Mouse (Mus musculus): ENCODE measurements around the gene Pm20d2. TPM values are rescaled to one million over a fixed set of nuclear protein-coding genes. Genes with fewer than 3 reads are reported as not detected.

Pm20d2 gene
- polyA plus RNA-seq, 1 experiment from 2014 or later: 1.1 TPM

- no peak overlapping the region for H3K9ac ChIP-seq (ENCODE audit: low read length)
- no peak overlapping the region for H3K4me3 ChIP-seq (ENCODE audit: low read depth, low read length)
- WGBS: 3% methylated on average over 4 of the region's 4 CpGs
- H3K27ac ChIP-seq (ENCODE audit: low read depth, low read length): no peak overlapping the region
- 0 out of 2 replicates have a peak, but pooled peaks cover 3% of the 10 kb centered on the region for H3K4me1 ChIP-seq (replicated peaks; ENCODE audit: control insufficient read depth, insufficient read depth, low read length)
- DNase-seq (ENCODE audit: low spot score) (peak; percentile 82), ATAC-seq (replicated peaks; ENCODE audit: low FRiP score) (peak; percentile 65; the same call in 1 of the 2 replicates)
- no peaks in the 10 kb centered on the region for H3K9me3 ChIP-seq (ENCODE audit: control insufficient read depth, low read length)
- no peak overlapping the region for H3K4me2 ChIP-seq (ENCODE audit: low read depth, low read length, severe bottlenecking)
- H3K36me3 ChIP-seq (ENCODE audit: control insufficient read depth, insufficient read depth, low read length): no peaks in the 10 kb centered on the region
- H3K27me3 ChIP-seq (ENCODE audit: control insufficient read depth, insufficient read depth, low read length): no peaks in the 10 kb centered on the region
These were observed 15.1 kb upstream of the Pm20d2 start for GRCm38 (mm10) chr4:33204682-33205081.

- ATAC-seq (replicated peaks; ENCODE audit: low FRiP score) (peak; percentile 53; the same call in 1 of the 2 replicates), DNase-seq (ENCODE audit: low spot score) (no peak)
- no peaks in the 10 kb centered on the region for H3K36me3 ChIP-seq (ENCODE audit: control insufficient read depth, insufficient read depth, low read length)
- no peaks in the 10 kb centered on the region for H3K4me1 ChIP-seq (replicated peaks; ENCODE audit: control insufficient read depth, insufficient read depth, low read length)
- no peaks in the 10 kb centered on the region for H3K9me3 ChIP-seq (ENCODE audit: control insufficient read depth, low read length)
- H3K4me2 ChIP-seq (ENCODE audit: low read depth, low read length, severe bottlenecking): no peak overlapping the region
- no peak overlapping the region; the same call in 1 of the 2 replicates for H3K27ac ChIP-seq (ENCODE audit: low read depth, low read length)
- no peak overlapping the region for H3K4me3 ChIP-seq (ENCODE audit: low read depth, low read length)
- no peaks in the 10 kb centered on the region for H3K27me3 ChIP-seq (ENCODE audit: control insufficient read depth, insufficient read depth, low read length)
- 3% methylated on average over 2 of the region's 2 CpGs for whole genome bisulfite sequencing
- no peak overlapping the region for H3K9ac ChIP-seq (ENCODE audit: low read length)
These were observed 8.6 kb upstream of the Pm20d2 start for GRCm38 (mm10) chr4:33198117-33198516.

- peak overlapping the region; percentile 96 for H3K4me2 ChIP-seq (ENCODE audit: low read depth, low read length, severe bottlenecking)
- peak overlapping the region; percentile 75 for H3K9ac ChIP-seq (ENCODE audit: low read length)
- peak overlapping the region; percentile 62 for H3K4me3 ChIP-seq (ENCODE audit: low read depth, low read length)
- under 1% methylated on average over 112 of the region's 123 CpGs for WGBS
- no peaks in the 10 kb centered on the region for H3K36me3 ChIP-seq (ENCODE audit: control insufficient read depth, insufficient read depth, low read length)
- H3K27ac ChIP-seq (ENCODE audit: low read depth, low read length): peak overlapping the region; percentile 41; the same call in 1 of the 2 replicates
- H3K4me1 ChIP-seq (replicated peaks; ENCODE audit: control insufficient read depth, insufficient read depth, low read length): no peaks in the 10 kb centered on the region; the same call in 1 of the 2 replicates
- DNase-seq (ENCODE audit: low spot score): peak; percentile 88
- no peaks in the 10 kb centered on the region for H3K9me3 ChIP-seq (ENCODE audit: control insufficient read depth, low read length)
- ATAC-seq (replicated peaks; ENCODE audit: low FRiP score): peak; percentile 89
- H3K27me3 ChIP-seq (ENCODE audit: control insufficient read depth, insufficient read depth, low read length): no peaks in the 10 kb centered on the region
These were observed 479 bp downstream of the Pm20d2 start for GRCm38 (mm10) chr4:33188781-33189734.

GRCm38 (mm10) chr4:33188164-33188563 lies 1.4 kb downstream of the Pm20d2 start:
- Histone ChIP-seq H3K4me1 (replicated peaks; ENCODE audit: control insufficient read depth, insufficient read depth, low read length) (no peaks in the 10 kb centered on the region; the same call in 1 of the 2 replicates), H3K4me3 (ENCODE audit: low read depth, low read length) (peak overlapping the region; percentile 62; the same call in 1 of the 2 replicates), H3K36me3 (ENCODE audit: control insufficient read depth, insufficient read depth, low read length) (no peaks in the 10 kb centered on the region), H3K9me3 (ENCODE audit: control insufficient read depth, low read length) (no peaks in the 10 kb centered on the region), H3K9ac (ENCODE audit: low read length) (no peak overlapping the region), H3K4me2 (ENCODE audit: low read depth, low read length, severe bottlenecking) (peak overlapping the region; percentile 96; the same call in 1 of the 2 replicates), H3K27ac (ENCODE audit: low read depth, low read length) (no peak overlapping the region), H3K27me3 (ENCODE audit: control insufficient read depth, insufficient read depth, low read length) (no peaks in the 10 kb centered on the region)
- WGBS: 16% methylated on average over 9 of the region's 9 CpGs
- DNase-seq (ENCODE audit: low spot score) (peak; percentile 71), ATAC-seq (replicated peaks; ENCODE audit: low FRiP score) (no peak)

- Histone ChIP-seq H3K27ac (ENCODE audit: low read depth, low read length) (no peak overlapping the region), H3K9me3 (ENCODE audit: control insufficient read depth, low read length) (no peaks in the 10 kb centered on the region), H3K9ac (ENCODE audit: low read length) (no peak overlapping the region), H3K4me3 (ENCODE audit: low read depth, low read length) (no peak overlapping the region), H3K27me3 (ENCODE audit: control insufficient read depth, insufficient read depth, low read length) (no peaks in the 10 kb centered on the region), H3K36me3 (ENCODE audit: control insufficient read depth, insufficient read depth, low read length) (no peaks in the 10 kb centered on the region), H3K4me1 (replicated peaks; ENCODE audit: control insufficient read depth, insufficient read depth, low read length) (no peaks in the 10 kb centered on the region; the same call in 1 of the 2 replicates), H3K4me2 (ENCODE audit: low read depth, low read length, severe bottlenecking) (no peak overlapping the region)
- WGBS: 82% methylated on average over 5 of the region's 5 CpGs
- ATAC-seq (replicated peaks; ENCODE audit: low FRiP score) (no peak), DNase-seq (ENCODE audit: low spot score) (no peak)
These were observed 6.1 kb downstream of the Pm20d2 start for GRCm38 (mm10) chr4:33183477-33183876.

- 87% methylated on average over 26 of the region's 26 CpGs for WGBS
- no peak overlapping the region for H3K4me3 ChIP-seq (ENCODE audit: low read depth, low read length)
These were observed 37.2 kb downstream of the Pm20d2 start for GRCm38 (mm10) chr4:33152087-33153038.

GRCm38 (mm10) chr4:33149150-33149549 lies 40.4 kb downstream of the Pm20d2 start:
- no peak overlapping the region for H3K4me3 ChIP-seq (ENCODE audit: low read depth, low read length)
- H3K27me3 ChIP-seq (ENCODE audit: control insufficient read depth, insufficient read depth, low read length): no peaks in the 10 kb centered on the region
- no peak overlapping the region for H3K9ac ChIP-seq (ENCODE audit: low read length)
- no peak for ATAC-seq (replicated peaks; ENCODE audit: low FRiP score)
- no peaks in the 10 kb centered on the region for H3K9me3 ChIP-seq (ENCODE audit: control insufficient read depth, low read length)
- no peak overlapping the region for H3K4me2 ChIP-seq (ENCODE audit: low read depth, low read length, severe bottlenecking)
- peak; percentile 31 for DNase-seq (ENCODE audit: low spot score)
- H3K27ac ChIP-seq (ENCODE audit: low read depth, low read length): no peak overlapping the region
- no peaks in the 10 kb centered on the region for H3K36me3 ChIP-seq (ENCODE audit: control insufficient read depth, insufficient read depth, low read length)
- H3K4me1 ChIP-seq (replicated peaks; ENCODE audit: control insufficient read depth, insufficient read depth, low read length): no peaks in the 10 kb centered on the region
- WGBS: 43% methylated on average over 7 of the region's 7 CpGs

More at GRCm38 (mm10) chr4:33152087-33153038, 37.2 kb downstream of the Pm20d2 start:
- H3K27ac ChIP-seq (ENCODE audit: low read depth, low read length): no peak overlapping the region
- H3K9ac ChIP-seq (ENCODE audit: low read length): no peak overlapping the region
- DNase-seq (ENCODE audit: low spot score) (peak; percentile 44), ATAC-seq (replicated peaks; ENCODE audit: low FRiP score) (no peak)
- no peaks in the 10 kb centered on the region for H3K27me3 ChIP-seq (ENCODE audit: control insufficient read depth, insufficient read depth, low read length)
- H3K4me1 ChIP-seq (replicated peaks; ENCODE audit: control insufficient read depth, insufficient read depth, low read length): no peaks in the 10 kb centered on the region
- no peaks in the 10 kb centered on the region for H3K36me3 ChIP-seq (ENCODE audit: control insufficient read depth, insufficient read depth, low read length)
- H3K4me2 ChIP-seq (ENCODE audit: low read depth, low read length, severe bottlenecking): no peak overlapping the region
- H3K9me3 ChIP-seq (ENCODE audit: control insufficient read depth, low read length): no peaks in the 10 kb centered on the region

- H3K27me3 ChIP-seq (ENCODE audit: control insufficient read depth, insufficient read depth, low read length): no peaks in the 10 kb centered on the region
- peak; percentile 67 for DNase-seq (ENCODE audit: low spot score)
- no peaks in the 10 kb centered on the region for H3K36me3 ChIP-seq (ENCODE audit: control insufficient read depth, insufficient read depth, low read length)
- no peaks in the 10 kb centered on the region for H3K4me1 ChIP-seq (replicated peaks; ENCODE audit: control insufficient read depth, insufficient read depth, low read length)
- no peak for ATAC-seq (replicated peaks; ENCODE audit: low FRiP score)
- 6% methylated on average over 2 of the region's 2 CpGs for WGBS
- no peak overlapping the region for H3K27ac ChIP-seq (ENCODE audit: low read depth, low read length)
- H3K4me2 ChIP-seq (ENCODE audit: low read depth, low read length, severe bottlenecking): no peak overlapping the region
- no peak overlapping the region for H3K9ac ChIP-seq (ENCODE audit: low read length)
- no peaks in the 10 kb centered on the region for H3K9me3 ChIP-seq (ENCODE audit: control insufficient read depth, low read length)
- H3K4me3 ChIP-seq (ENCODE audit: low read depth, low read length): no peak overlapping the region
These were observed 41.7 kb downstream of the Pm20d2 start for GRCm38 (mm10) chr4:33147825-33148224.
